8 mouse cellular contexts compared by ENCODE assay signal in genomic region chr9:65215494-65216126, GRCm38 (mm10). TPM values are rescaled to one million over a fixed set of nuclear protein-coding genes. Genes with fewer than 3 reads are reported as not detected.
DNase-seq lines count a peak whose midpoint lies in the region; ATAC-seq lines count a peak whose summit lies in the region.

No protein-coding gene starts in this region.

- peak overlapping the region; percentile 95 for H3K27ac ChIP-seq in kidney, embryonic 16.5 days (ENCODE audit: low read length)
- peak overlapping the region; percentile 85 for H3K27ac ChIP-seq in midbrain, embryonic 13.5 days

- H3K4me1 ChIP-seq in kidney, embryonic 16.5 days (ENCODE audit: insufficient read depth, low read length): peaks cover 34% of the 10 kb centered on the region
- peaks cover 11% of the 10 kb centered on the region for H3K4me1 ChIP-seq in midbrain, embryonic 13.5 days (replicated peaks)

- no peaks in the 10 kb centered on the region for H3K36me3 ChIP-seq in kidney, embryonic 16.5 days (ENCODE audit: insufficient read depth, low read length)
- no peaks in the 10 kb centered on the region for H3K36me3 ChIP-seq in midbrain, embryonic 13.5 days

- 4% methylated on average over 31 of the region's 31 CpGs for WGBS in kidney, embryonic 16.5 days
- WGBS in midbrain, embryonic 13.5 days: 12% methylated on average over 30 of the region's 31 CpGs

- H3K4me3 ChIP-seq in kidney, embryonic 16.5 days (ENCODE audit: low read length): peak overlapping the region; percentile 66
- H3K4me3 ChIP-seq in midbrain, embryonic 13.5 days (replicated peaks): peak overlapping the region; percentile 61

- no peaks in the 10 kb centered on the region for H3K27me3 ChIP-seq in kidney, embryonic 16.5 days (ENCODE audit: insufficient read depth, low read length)
- H3K27me3 ChIP-seq in midbrain, embryonic 13.5 days: no peaks in the 10 kb centered on the region

- H3K4me2 ChIP-seq in kidney, embryonic 16.5 days (replicated peaks; ENCODE audit: low read depth, low read length): peak overlapping the region; percentile 92
- peak overlapping the region; percentile 92 for H3K4me2 ChIP-seq in midbrain, embryonic 13.5 days (replicated peaks)

- peak; percentile 75 for ATAC-seq in erythroid progenitor cell, adult 5-6 weeks (replicated peaks; ENCODE audit: low FRiP score, poor library complexity, severe bottlenecking)
- ATAC-seq in kidney, embryonic 16.5 days (ENCODE audit: low FRiP score, low TSS enrichment): peak; percentile 65
- ATAC-seq in midbrain, embryonic 13.5 days: peak; percentile 22; the same call in 1 of the 2 replicates

- H3K9ac ChIP-seq in kidney, embryonic 16.5 days (replicated peaks; ENCODE audit: low read length): peak overlapping the region; percentile 79
- peak overlapping the region; percentile 89 for H3K9ac ChIP-seq in midbrain, embryonic 13.5 days (replicated peaks)

- H3K9me3 ChIP-seq in kidney, embryonic 16.5 days (ENCODE audit: low read length): no peaks in the 10 kb centered on the region
- H3K9me3 ChIP-seq in midbrain, embryonic 13.5 days: no peaks in the 10 kb centered on the region

- peak; percentile 44 for DNase-seq in urinary bladder, postnatal 14 days (ENCODE audit: low spot score)
- no peak for DNase-seq in urinary bladder, postnatal 10 days (ENCODE audit: low spot score)
- DNase-seq in retina, embryonic 14.5 days (ENCODE audit: low spot score): no peak
- no peak for DNase-seq in layer of hippocampus, postnatal 14 days (ENCODE audit: low spot score in 2 of 2)
- no peak for DNase-seq in retina, postnatal 1 day

RNA-seq across cellular contexts. Expression of gene Parp16, which starts 20.5 kb away (rescaled TPM):
- total RNA-seq in erythroid progenitor cell, adult 5-6 weeks (2015; ENCODE audit: low replicate concordance): 17.7 and 28.5 TPM in 2 replicates
- total RNA-seq in erythroid progenitor cell, adult 5-6 weeks (2017; ENCODE audit: low replicate concordance): 13.7 and 15.2 TPM in 2 replicates
- polyA plus RNA-seq in kidney, embryonic 16.5 days (2015; fragmentation: Nextera tagmentation; extraction: Ambion mirVana): 7.4 and 8.6 TPM in 2 replicates
- 4.8 and 5.6 TPM in 2 replicates for polyA plus RNA-seq in midbrain, embryonic 13.5 days (2015; fragmentation: Nextera tagmentation; extraction: Ambion mirVana)
- total RNA-seq in layer of hippocampus, postnatal 14 days (2021): 1 to 10 TPM; 4.1 TPM

RNA-seq across cellular contexts. Expression of gene Cilp, which starts 49.4 kb away (rescaled TPM):
- not detected in 2 replicates for total RNA-seq in erythroid progenitor cell, adult 5-6 weeks (2015; ENCODE audit: low replicate concordance)
- total RNA-seq in erythroid progenitor cell, adult 5-6 weeks (2017; ENCODE audit: low replicate concordance): not detected in 2 replicates
- 0.76 and 0.82 TPM in 2 replicates for polyA plus RNA-seq in kidney, embryonic 16.5 days (2015; fragmentation: Nextera tagmentation; extraction: Ambion mirVana)
- 0.24 and 0.30 TPM in 2 replicates for polyA plus RNA-seq in midbrain, embryonic 13.5 days (2015; fragmentation: Nextera tagmentation; extraction: Ambion mirVana)
- total RNA-seq in layer of hippocampus, postnatal 14 days (2021): under 1 TPM; 0.07 to 0.14 TPM

Comparison
In these comparisons a context has a peak if more than half of its experiments do, and no peak if none do; other contexts are left out.
1. ATAC-seq: peak in every context shown above with its lines; median percentile 75 in erythroid progenitor cell, adult 5-6 weeks; 65 in kidney, embryonic 16.5 days; 22 in midbrain, embryonic 13.5 days.